Mouse (Mus musculus): ENCODE results near the gene Fas. TPM values are rescaled to one million over a fixed set of nuclear protein-coding genes. Genes with fewer than 3 reads are reported as not detected.

Fas gene
- polyA plus RNA-seq, 1 experiment = 2.3 TPM

DNA sequence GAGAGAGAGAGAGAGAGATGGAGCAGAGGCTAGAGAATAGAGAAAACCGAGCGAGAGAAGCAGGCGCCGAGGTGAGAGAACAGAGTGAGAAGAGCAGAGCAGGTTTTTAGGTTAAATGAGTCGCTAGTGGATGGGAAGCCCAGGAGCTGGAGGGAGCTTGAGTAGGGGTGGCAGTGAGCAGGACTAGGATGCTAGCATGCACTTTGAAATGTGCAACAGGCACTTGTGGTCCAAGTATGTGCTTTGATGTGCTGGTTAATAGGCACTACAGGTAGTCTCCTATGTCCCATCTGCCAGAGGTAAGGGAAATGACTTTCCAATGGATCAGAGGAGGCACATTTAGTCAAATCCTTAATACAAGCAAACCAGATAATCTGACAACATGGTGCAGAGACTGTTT is 1.5 kb downstream of the Fas start:
- WGBS = 77% methylated on average over 5 of the region's 5 CpGs
- no peak for TF ChIP-seq CTCF (IDR thresholded peaks at IDR 0.05; ENCODE audit: extremely low read depth, insufficient read length, insufficient replicate concordance, low read depth, low read length)
- no peak for TF ChIP-seq POLR2A (IDR thresholded peaks at IDR 0.05; ENCODE audit: low read depth, low read length)
- H3K27me3 ChIP-seq (ENCODE audit: control insufficient read depth, insufficient read depth, low read length) = no peaks in the 10 kb centered on the region
- 0 out of 2 replicates have a peak overlapping the region, but pooled peaks have one; percentile 4 for H3K4me3 ChIP-seq (ENCODE audit: low read depth, low read length)
- H3K4me1 ChIP-seq (ENCODE audit: control insufficient read depth, insufficient read depth, insufficient read length, low read length) = peaks cover 16% of the 10 kb centered on the region
- no peaks in the 10 kb centered on the region; the same call in 1 of the 2 replicates for H3K36me3 ChIP-seq (ENCODE audit: control insufficient read depth, insufficient read depth, low read length)
- no peak overlapping the region for H3K27ac ChIP-seq (ENCODE audit: insufficient read depth, low read depth, low read length)

DNA sequence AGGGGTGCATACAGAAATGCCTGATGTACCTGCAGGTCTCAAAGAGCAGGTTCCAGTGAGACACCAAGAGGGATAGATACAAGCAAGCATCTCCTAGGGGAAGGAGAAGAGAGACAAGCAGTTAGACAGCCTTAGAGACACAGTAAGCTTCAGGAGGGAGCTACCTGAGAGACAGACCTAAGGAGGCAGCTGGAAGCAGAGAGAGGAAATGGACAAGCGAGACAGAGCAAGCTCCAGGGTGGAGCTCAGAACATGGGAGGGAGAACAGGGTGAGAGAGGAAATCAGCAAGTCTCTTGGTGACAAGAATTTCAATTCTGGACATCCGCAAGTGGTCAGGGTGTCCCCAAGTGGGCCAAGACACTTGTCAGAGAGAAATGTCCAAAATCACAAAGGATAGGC is 2.2 kb downstream of the Fas start:
- WGBS = 83% methylated on average over 2 of the region's 2 CpGs
- H3K27ac ChIP-seq (ENCODE audit: insufficient read depth, low read depth, low read length) = no peak overlapping the region
- no peaks in the 10 kb centered on the region for H3K27me3 ChIP-seq (ENCODE audit: control insufficient read depth, insufficient read depth, low read length)
- no peaks in the 10 kb centered on the region; the same call in 1 of the 2 replicates for H3K36me3 ChIP-seq (ENCODE audit: control insufficient read depth, insufficient read depth, low read length)
- peaks cover 16% of the 10 kb centered on the region for H3K4me1 ChIP-seq (ENCODE audit: control insufficient read depth, insufficient read depth, insufficient read length, low read length)
- H3K4me3 ChIP-seq (ENCODE audit: low read depth, low read length) = no peak overlapping the region
- TF ChIP-seq CTCF (IDR thresholded peaks at IDR 0.05; ENCODE audit: extremely low read depth, insufficient read length, insufficient replicate concordance, low read depth, low read length) (no peak), POLR2A (IDR thresholded peaks at IDR 0.05; ENCODE audit: low read depth, low read length) (no peak)

DNA sequence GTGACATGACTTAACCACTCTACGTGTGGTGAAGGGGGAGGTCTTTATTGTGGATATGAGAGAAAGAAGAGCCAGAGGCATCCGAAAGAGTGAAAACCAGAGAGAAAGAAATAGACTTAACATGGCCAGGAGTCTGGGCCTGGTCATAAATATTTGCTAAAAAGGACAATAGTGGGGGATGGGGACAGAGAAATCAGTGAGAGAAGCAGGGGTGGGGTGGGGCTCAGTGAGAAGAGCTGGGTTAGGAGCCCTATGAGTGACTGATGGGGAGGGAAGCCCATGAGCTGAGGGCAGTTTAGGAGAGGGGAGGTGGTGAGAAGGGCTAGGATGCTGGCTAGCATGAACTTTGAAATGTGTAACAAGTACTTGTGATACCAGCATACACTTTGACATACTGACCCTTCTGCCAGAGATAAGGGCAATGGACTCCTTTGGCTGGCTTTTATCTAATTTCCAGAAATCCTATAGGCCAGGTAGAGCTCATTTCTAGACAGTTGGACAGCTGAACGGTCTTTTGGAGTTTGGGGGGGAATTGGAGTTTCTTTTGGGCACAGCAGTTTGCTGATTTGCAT is 3.0 kb downstream of the Fas start:
- Histone ChIP-seq H3K27me3 (ENCODE audit: control insufficient read depth, insufficient read depth, low read length) (no peaks in the 10 kb centered on the region), H3K36me3 (ENCODE audit: control insufficient read depth, insufficient read depth, low read length) (no peaks in the 10 kb centered on the region; the same call in 1 of the 2 replicates), H3K4me3 (ENCODE audit: low read depth, low read length) (no peak overlapping the region), H3K27ac (ENCODE audit: insufficient read depth, low read depth, low read length) (no peak overlapping the region), H3K4me1 (ENCODE audit: control insufficient read depth, insufficient read depth, insufficient read length, low read length) (peaks cover 16% of the 10 kb centered on the region)
- WGBS = 75% methylated on average over 3 of the region's 3 CpGs
- TF ChIP-seq CTCF (IDR thresholded peaks at IDR 0.05; ENCODE audit: extremely low read depth, insufficient read length, insufficient replicate concordance, low read depth, low read length) = no peak
- TF ChIP-seq POLR2A (IDR thresholded peaks at IDR 0.05; ENCODE audit: low read depth, low read length) = no peak

DNA sequence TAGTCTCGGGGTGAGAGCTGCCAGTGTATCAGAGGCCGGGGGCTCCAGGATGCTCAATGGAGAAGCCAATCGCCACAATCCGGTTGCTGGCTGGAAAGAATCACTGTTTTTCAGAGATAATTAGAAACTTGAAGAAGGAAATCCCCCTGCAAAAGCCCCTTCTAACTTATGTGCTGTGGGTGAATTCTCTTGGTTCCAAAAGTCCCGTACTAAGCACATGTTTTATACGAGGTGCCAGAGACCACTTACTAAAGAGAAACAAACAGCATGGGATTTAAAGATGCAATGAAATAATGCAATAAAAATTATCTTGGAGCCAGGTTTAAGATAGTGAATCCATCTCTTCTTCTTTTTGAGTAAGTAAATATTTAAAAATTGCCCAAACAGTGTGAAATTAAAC is 5.0 kb downstream of the Fas start:
- Histone ChIP-seq H3K4me1 (ENCODE audit: control insufficient read depth, insufficient read depth, insufficient read length, low read length) (peaks cover 16% of the 10 kb centered on the region), H3K4me3 (ENCODE audit: low read depth, low read length) (no peak overlapping the region), H3K27ac (ENCODE audit: insufficient read depth, low read depth, low read length) (no peak overlapping the region), H3K36me3 (ENCODE audit: control insufficient read depth, insufficient read depth, low read length) (no peaks in the 10 kb centered on the region; the same call in 1 of the 2 replicates), H3K27me3 (ENCODE audit: control insufficient read depth, insufficient read depth, low read length) (no peaks in the 10 kb centered on the region)
- no peak for TF ChIP-seq CTCF (IDR thresholded peaks at IDR 0.05; ENCODE audit: extremely low read depth, insufficient read length, insufficient replicate concordance, low read depth, low read length)
- TF ChIP-seq POLR2A (IDR thresholded peaks at IDR 0.05; ENCODE audit: low read depth, low read length) = no peak
- WGBS = 72% methylated on average over 6 of the region's 6 CpGs

DNA sequence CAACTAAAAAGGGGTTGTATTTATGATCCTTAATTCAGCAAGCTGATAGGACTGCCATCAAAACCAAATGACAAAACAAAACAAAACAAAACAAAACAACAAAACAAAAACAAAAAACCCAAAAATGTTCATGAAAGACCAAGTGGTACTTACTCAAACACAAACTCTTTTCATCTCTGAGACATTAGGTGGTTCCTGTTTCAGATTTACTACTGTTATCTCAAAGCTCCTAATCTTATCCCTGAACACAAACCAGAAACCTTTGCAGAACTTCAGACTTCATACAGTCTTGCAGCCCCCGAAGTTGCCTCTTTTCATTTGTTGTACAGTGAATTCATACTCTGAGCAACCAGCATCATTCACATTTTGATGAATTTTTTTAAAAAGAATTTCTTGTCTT is 8.1 kb downstream of the Fas start:
- H3K27ac ChIP-seq (ENCODE audit: insufficient read depth, low read depth, low read length) = no peak overlapping the region
- peaks cover 4% of the 10 kb centered on the region; the same call in 1 of the 2 replicates for H3K4me1 ChIP-seq (ENCODE audit: control insufficient read depth, insufficient read depth, insufficient read length, low read length)
- no peaks in the 10 kb centered on the region for H3K27me3 ChIP-seq (ENCODE audit: control insufficient read depth, insufficient read depth, low read length)
- H3K36me3 ChIP-seq (ENCODE audit: control insufficient read depth, insufficient read depth, low read length) = no peaks in the 10 kb centered on the region; the same call in 1 of the 2 replicates
- TF ChIP-seq CTCF (IDR thresholded peaks at IDR 0.05; ENCODE audit: extremely low read depth, insufficient read length, insufficient replicate concordance, low read depth, low read length) (no peak), POLR2A (IDR thresholded peaks at IDR 0.05; ENCODE audit: low read depth, low read length) (no peak)
- WGBS = 55% methylated on average over 1 of the region's 1 CpGs
- no peak overlapping the region for H3K4me3 ChIP-seq (ENCODE audit: low read depth, low read length)

DNA sequence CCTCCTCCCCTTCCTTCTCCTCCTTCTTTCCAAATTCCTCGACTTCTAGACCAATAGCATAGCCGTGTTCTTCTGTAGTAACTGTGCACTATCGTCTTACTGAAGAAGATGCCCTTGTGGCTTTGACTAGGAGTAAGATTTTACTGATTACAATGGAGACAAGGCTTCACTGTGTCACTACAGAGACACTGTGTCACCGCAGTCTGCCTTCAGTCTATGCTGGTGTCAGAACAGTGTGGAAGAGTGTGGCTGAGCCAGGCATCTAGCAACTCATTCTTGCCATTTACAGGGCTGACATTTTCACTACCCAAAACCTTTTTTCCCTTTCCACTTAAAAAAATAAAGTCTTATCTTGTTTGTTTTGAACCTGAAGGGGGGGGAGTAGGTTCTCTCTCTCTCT is 8.8 kb downstream of the Fas start:
- no peak for TF ChIP-seq CTCF (IDR thresholded peaks at IDR 0.05; ENCODE audit: extremely low read depth, insufficient read length, insufficient replicate concordance, low read depth, low read length)
- TF ChIP-seq POLR2A (IDR thresholded peaks at IDR 0.05; ENCODE audit: low read depth, low read length) = no peak
- H3K27ac ChIP-seq (ENCODE audit: insufficient read depth, low read depth, low read length) = no peak overlapping the region
- H3K4me1 ChIP-seq (ENCODE audit: control insufficient read depth, insufficient read depth, insufficient read length, low read length) = peaks cover 2% of the 10 kb centered on the region; the same call in 1 of the 2 replicates
- H3K27me3 ChIP-seq (ENCODE audit: control insufficient read depth, insufficient read depth, low read length) = no peaks in the 10 kb centered on the region
- WGBS = 68% methylated on average over 4 of the region's 4 CpGs
- H3K36me3 ChIP-seq (ENCODE audit: control insufficient read depth, insufficient read depth, low read length) = no peaks in the 10 kb centered on the region; the same call in 1 of the 2 replicates
- no peak overlapping the region for H3K4me3 ChIP-seq (ENCODE audit: low read depth, low read length)

DNA sequence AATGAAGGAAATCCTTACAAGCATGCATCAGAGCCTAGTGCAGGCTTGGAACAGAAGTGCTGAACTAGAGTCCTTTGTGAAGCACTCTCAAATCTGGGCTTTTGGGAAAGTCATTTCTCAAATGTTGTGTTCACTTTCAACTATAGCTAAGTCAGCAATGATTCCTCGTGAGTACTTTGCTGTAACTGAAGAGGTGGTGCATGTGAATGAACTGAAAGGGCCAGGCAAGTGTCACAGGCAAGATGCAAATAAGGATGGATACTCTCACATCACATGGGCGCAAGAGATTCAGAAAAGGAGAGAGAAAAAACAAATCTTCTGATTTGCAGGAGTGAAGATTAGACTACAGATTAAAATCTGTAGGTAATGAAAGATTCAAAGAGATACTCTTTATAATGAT is 10.0 kb downstream of the Fas start:
- Histone ChIP-seq H3K27me3 (ENCODE audit: control insufficient read depth, insufficient read depth, low read length) (no peaks in the 10 kb centered on the region), H3K4me1 (ENCODE audit: control insufficient read depth, insufficient read depth, insufficient read length, low read length) (no peaks in the 10 kb centered on the region), H3K27ac (ENCODE audit: insufficient read depth, low read depth, low read length) (no peak overlapping the region), H3K36me3 (ENCODE audit: control insufficient read depth, insufficient read depth, low read length) (no peaks in the 10 kb centered on the region; the same call in 1 of the 2 replicates), H3K4me3 (ENCODE audit: low read depth, low read length) (no peak overlapping the region)
- WGBS = 81% methylated on average over 2 of the region's 2 CpGs
- TF ChIP-seq POLR2A (IDR thresholded peaks at IDR 0.05; ENCODE audit: low read depth, low read length) (no peak), CTCF (IDR thresholded peaks at IDR 0.05; ENCODE audit: extremely low read depth, insufficient read length, insufficient replicate concordance, low read depth, low read length) (no peak)

Measured in small intestine, adult 2 months (tissue).